Comparison of ENCODE assay signal across 8 mouse cellular contexts in the genomic region with DNA sequence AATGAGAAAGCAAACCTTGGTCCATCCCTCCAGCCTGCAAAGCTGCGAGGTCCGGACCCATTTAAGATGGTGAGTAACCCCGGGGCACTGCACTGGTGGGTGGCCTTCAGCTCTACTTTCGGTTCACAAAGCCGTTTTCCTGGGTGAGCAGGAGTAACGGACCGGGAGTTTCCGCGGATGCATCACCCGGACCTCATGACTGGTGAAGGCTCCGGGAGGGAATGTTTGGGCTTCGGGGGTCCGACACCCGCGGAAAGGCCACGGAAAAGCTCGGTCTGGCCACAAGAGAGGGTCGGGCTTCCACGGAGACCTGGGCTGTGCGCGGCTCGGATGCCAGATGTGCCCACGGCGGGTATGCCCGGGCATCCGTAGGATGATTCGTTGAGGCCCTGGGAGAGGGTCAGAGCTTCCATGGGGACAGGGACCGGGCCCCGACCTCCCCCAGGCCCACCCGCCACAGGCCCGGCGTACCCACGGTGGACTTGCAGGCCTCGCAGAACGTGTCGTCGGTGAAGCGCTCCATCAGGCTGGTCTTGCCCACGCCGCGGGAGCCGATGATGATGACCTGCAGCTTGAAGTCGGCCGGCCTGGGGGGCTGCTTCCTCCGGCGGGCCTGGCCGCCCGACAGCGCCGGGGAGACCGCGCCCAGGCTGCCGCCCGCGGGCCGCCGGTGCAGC. TPM values are rescaled to one million over a fixed set of nuclear protein-coding genes. Genes with fewer than 3 reads are reported as not detected.
DNase-seq lines count a peak whose midpoint lies in the region; ATAC-seq and TF ChIP-seq lines count a peak whose summit lies in the region.

No protein-coding gene starts in this region.

- peak overlapping the region; percentile 93 for H3K27ac ChIP-seq in forebrain, embryonic 10.5 days
- H3K27ac ChIP-seq in hindbrain, postnatal 0 days = peak overlapping the region; percentile 65
- peak overlapping the region; percentile 55; the same call in 1 of the 2 replicates for H3K27ac ChIP-seq in liver, embryonic 13.5 days

- H3K4me3 ChIP-seq in forebrain, embryonic 10.5 days = peak overlapping the region; percentile 99
- H3K4me3 ChIP-seq in hindbrain, postnatal 0 days (ENCODE audit: low read length) = peak overlapping the region; percentile 95
- peak overlapping the region; percentile 95 for H3K4me3 ChIP-seq in liver, embryonic 13.5 days (replicated peaks)

- DNase-seq in spleen, adult 12 weeks (ENCODE audit: low spot score) = peak; percentile 25
- no peak for DNase-seq in spleen, adult 18-20 months
- DNase-seq in adrenal gland, adult 8-10 months = peak; percentile 34
- peak; percentile 48 for DNase-seq in forebrain, embryonic 10.5 days (ENCODE audit: extremely low spot score, low spot score)
- DNase-seq in hindbrain, postnatal 0 days (ENCODE audit: low spot score) = peak; percentile 45
- peak; percentile 22 for DNase-seq in liver, embryonic 13.5 days
- peak; percentile 27 to 34 for DNase-seq in natural killer cell, adult 2 months (ENCODE audit: low spot score in 2 of 2)
- no peak for DNase-seq in layer of hippocampus, adult 8-10 months (ENCODE audit: low spot score in 2 of 2)

- H3K9me3 ChIP-seq in forebrain, embryonic 10.5 days = no peaks in the 10 kb centered on the region
- H3K9me3 ChIP-seq in hindbrain, postnatal 0 days (ENCODE audit: low read length) = no peaks in the 10 kb centered on the region
- H3K9me3 ChIP-seq in liver, embryonic 13.5 days (replicated peaks) = no peaks in the 10 kb centered on the region

- peak; percentile 73 for ATAC-seq in hindbrain, postnatal 0 days
- ATAC-seq in liver, embryonic 13.5 days (ENCODE audit: low read depth) = peak; percentile 73

- peaks cover 26% of the 10 kb centered on the region for H3K4me1 ChIP-seq in forebrain, embryonic 10.5 days
- H3K4me1 ChIP-seq in hindbrain, postnatal 0 days (ENCODE audit: insufficient read depth, low read length) = peaks cover 7% of the 10 kb centered on the region; the same call in 1 of the 2 replicates
- peaks cover 29% of the 10 kb centered on the region for H3K4me1 ChIP-seq in liver, embryonic 13.5 days (replicated peaks)

- H3K27me3 ChIP-seq in forebrain, embryonic 10.5 days (ENCODE audit: poor library complexity, severe bottlenecking) = no peaks in the 10 kb centered on the region
- no peaks in the 10 kb centered on the region for H3K27me3 ChIP-seq in hindbrain, postnatal 0 days (ENCODE audit: insufficient read depth, low read length)
- H3K27me3 ChIP-seq in liver, embryonic 13.5 days = no peaks in the 10 kb centered on the region

- peak overlapping the region; percentile 71 for H3K4me2 ChIP-seq in hindbrain, postnatal 0 days (ENCODE audit: low read depth, low read length)
- H3K4me2 ChIP-seq in liver, embryonic 13.5 days = peak overlapping the region; percentile 80

- under 1% methylated on average over 57 of the region's 57 CpGs for WGBS in forebrain, embryonic 10.5 days
- WGBS in hindbrain, postnatal 0 days = under 1% methylated on average over 57 of the region's 57 CpGs
- under 1% methylated on average over 47 of the region's 57 CpGs for WGBS in liver, embryonic 13.5 days (ENCODE audit: insufficient replicate concordance)

- peak overlapping the region; percentile 99 for H3K9ac ChIP-seq in hindbrain, postnatal 0 days (replicated peaks; ENCODE audit: low read length)
- H3K9ac ChIP-seq in liver, embryonic 13.5 days = peak overlapping the region; percentile 94

- H3K36me3 ChIP-seq in forebrain, embryonic 10.5 days (replicated peaks) = peaks cover 17% of the 10 kb centered on the region
- no peaks in the 10 kb centered on the region for H3K36me3 ChIP-seq in hindbrain, postnatal 0 days (ENCODE audit: insufficient read depth, low read length)
- peaks cover 4% of the 10 kb centered on the region; the same call in 1 of the 2 replicates for H3K36me3 ChIP-seq in liver, embryonic 13.5 days

- no peak for TF ChIP-seq CTCF in hindbrain, postnatal 0 days (IDR thresholded peaks at IDR 0.05; ENCODE audit: low read depth)

RNA-seq across cellular contexts. Expression of a gene that starts 0.5 kb away (rescaled TPM):
- 100 to 1,000 TPM in 2 of 4 experiments, 10 to 100 TPM in 2; 81.3 to 109 (median 95.2) TPM for total RNA-seq in adrenal gland, adult 8-10 months (2022)
- polyA plus RNA-seq in forebrain, embryonic 10.5 days (2016; fragmentation: Nextera tagmentation; extraction: Ambion mirVana) = 24.8 and 26.4 TPM in 2 replicates
- 67.0 and 69.3 TPM in 2 replicates for total RNA-seq in hindbrain, postnatal 0 days (2014; rRNA removed)
- 86.6 and 88.6 TPM in 2 replicates for polyA plus RNA-seq in hindbrain, postnatal 0 days (2015; fragmentation: Nextera tagmentation; extraction: Ambion mirVana)
- 7.9 and 8.8 TPM in 2 replicates for polyA plus RNA-seq in liver, embryonic 13.5 days (2015; fragmentation: Nextera tagmentation; extraction: Ambion mirVana)
- total RNA-seq in layer of hippocampus, adult 8-10 months (2022) = 100 to 1,000 TPM; 106 to 117 (median 108) TPM

Comparison
In these comparisons a context has a peak if more than half of its experiments do, and no peak if none do; other contexts are left out.
1. DNase-seq: peak in spleen, adult 12 weeks (single experiment), adrenal gland, adult 8-10 months (single experiment), forebrain, embryonic 10.5 days (single experiment), hindbrain, postnatal 0 days (single experiment), liver, embryonic 13.5 days (single experiment) and natural killer cell, adult 2 months (2 of 2); none in spleen, adult 18-20 months (0 of 2) and layer of hippocampus, adult 8-10 months (0 of 2).
2. Peak in every context shown above with its lines, with median percentiles within 50 percentile points of each other: H3K27ac ChIP-seq and H3K4me3 ChIP-seq.